Mouse (Mus musculus) embryonic fibroblast, embryonic 13.5 days (primary cell): Measurements from ENCODE around the gene Mphosph9. TPM values are rescaled to one million over a fixed set of nuclear protein-coding genes. Genes with fewer than 3 reads are reported as not detected.

Source experiments
- H3K27ac ChIP-seq: 2 replicates; pipeline ENCODE4 v1.5.1; 2012; ENCODE audit warnings: low read length, control low read depth, inconsistent platforms; ENCODE audit not compliant: insufficient read depth
- H3K4me1 ChIP-seq: 2 replicates; pipeline ENCODE4 v1.6.1; 2011; ENCODE audit warnings: low read length; ENCODE audit not compliant: control insufficient read depth, insufficient read depth
- H3K4me3 ChIP-seq: 2 replicates; pipeline ENCODE4 v1.5.1; 2011; ENCODE audit warnings: mild to moderate bottlenecking, control low read depth, low read length; ENCODE audit not compliant: insufficient read depth
- CTCF ChIP-seq: IDR thresholded peaks from 2 replicates; pipeline ENCODE4 v1.5.1; 2011; ENCODE audit warnings: mild to moderate bottlenecking, control low read depth, low read length, moderate library complexity, borderline replicate concordance; ENCODE audit not compliant: insufficient read depth
- POLR2A ChIP-seq: IDR thresholded peaks from 2 replicates; pipeline ENCODE4 v1.6.1; 2011; ENCODE audit warnings: low read depth, mild to moderate bottlenecking, control low read depth, low read length, moderate library complexity
- polyA plus RNA-seq: library from polyadenylated mRNA; stranded (reverse); fragments of >200 nt; gene quantifications from 2 replicates; pipeline ENCODE4 v1.2.4, GENCODE M21; 2011; ENCODE audit warnings: low read depth; ENCODE audit not compliant: missing spikeins, insufficient read length

Gene Mphosph9
- polyA plus RNA-seq, 1 experiment: 15.0 TPM

DNA sequence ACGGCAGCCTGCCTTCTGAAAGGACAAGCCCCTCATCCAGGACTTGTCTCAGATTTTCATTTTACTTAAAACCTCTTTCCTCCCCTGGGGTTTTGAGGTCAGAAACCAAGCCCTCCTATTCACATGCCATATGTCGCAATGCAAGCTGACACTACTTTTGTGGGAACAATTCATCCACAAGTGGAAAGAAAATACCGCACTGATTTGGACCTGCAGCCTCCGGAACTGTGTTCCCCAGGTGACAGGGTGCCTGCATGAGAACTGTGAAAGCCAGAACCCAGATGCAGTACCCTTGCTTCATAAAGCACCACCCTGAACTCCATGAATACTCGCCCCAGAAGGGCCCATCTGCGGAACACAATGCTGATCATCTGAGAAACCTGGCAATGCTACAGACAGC is 100.6 kb downstream of the Mphosph9 start:
- Histone ChIP-seq H3K4me3 (no peak overlapping the region), H3K27ac (no peak overlapping the region), H3K4me1 (peaks cover 5% of the 10 kb centered on the region)
- TF ChIP-seq POLR2A: no peak
- no peak for TF ChIP-seq CTCF

DNA sequence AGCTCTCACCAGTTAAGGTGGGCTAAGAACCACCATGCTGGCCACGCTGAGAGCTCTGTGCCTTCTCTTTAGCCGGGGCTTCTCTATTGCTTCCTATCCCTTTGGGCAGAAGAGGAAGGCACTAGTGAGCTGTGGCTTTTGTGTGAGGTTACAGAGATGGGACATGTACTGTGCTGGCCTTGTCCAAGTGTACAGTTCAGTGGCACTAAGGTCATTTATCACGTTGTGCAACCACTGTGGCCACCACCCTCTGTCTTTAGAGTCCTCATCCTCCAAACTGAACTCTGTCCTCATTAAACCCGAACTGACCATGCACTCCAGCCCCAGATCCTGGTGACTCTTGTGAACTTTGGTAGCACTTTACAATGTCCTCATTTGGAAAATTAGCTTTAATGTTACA is 101.3 kb downstream of the Mphosph9 start:
- peaks cover 12% of the 10 kb centered on the region for H3K4me1 ChIP-seq
- no peak overlapping the region for H3K27ac ChIP-seq
- no peak overlapping the region for H3K4me3 ChIP-seq
- TF ChIP-seq POLR2A (no peak), CTCF (no peak)

DNA sequence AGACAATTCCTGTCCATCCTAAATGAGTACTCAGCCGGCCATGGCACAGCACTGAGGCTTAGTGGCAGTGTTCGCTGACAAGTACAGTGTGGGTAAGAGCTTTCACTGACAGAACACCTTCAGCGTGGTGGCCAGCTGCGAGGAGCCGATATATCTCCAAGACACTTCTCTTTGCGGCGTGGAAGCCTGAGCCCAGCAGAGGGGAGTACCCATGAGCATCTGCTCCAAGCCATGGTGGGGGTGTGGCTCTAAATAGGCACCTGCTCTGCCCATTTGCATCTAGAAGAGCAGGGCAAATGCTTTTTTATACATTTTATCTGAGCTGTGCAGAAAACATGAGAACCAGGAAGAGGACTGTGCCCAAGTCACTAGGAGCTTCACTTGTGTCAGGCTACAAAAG is 101.9 kb downstream of the Mphosph9 start:
- TF ChIP-seq POLR2A (no peak), CTCF (no peak)

DNA sequence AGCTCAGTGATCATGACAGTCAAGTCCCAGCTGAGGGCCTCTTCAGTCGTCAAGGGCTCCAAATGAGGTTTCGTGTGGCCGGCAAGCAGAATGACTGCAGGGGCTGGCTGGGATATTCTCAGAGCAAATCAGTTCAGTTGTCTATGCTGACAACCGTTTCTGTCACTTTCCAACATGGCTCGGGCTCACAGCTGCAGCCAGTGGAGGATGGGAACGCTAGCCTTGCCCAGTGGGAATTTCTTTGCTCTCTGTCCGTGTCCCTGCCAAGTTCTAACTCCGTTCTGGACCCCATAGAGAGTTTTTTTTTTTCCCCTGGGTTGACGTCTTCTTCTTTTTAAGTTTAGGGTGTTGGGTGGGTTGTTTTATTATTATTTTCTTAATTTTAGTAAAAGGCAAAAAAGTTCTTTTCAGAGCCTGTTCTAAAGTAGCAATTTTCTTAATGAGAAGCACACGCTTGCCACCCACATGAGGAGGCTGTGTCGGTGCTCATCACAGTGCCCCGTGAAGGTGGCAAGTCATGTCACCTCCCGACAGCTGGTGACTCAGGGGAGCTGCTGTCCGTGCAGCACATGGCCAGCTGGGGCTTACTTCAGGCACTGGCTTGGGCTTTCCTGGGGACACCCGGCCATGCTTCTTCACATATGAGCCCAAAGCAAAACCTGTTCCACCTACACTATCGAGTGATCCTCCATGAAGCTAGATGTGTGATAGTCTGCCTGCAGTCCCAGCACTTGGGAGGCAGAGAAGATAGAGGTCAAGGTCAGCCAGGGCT is 103.3 kb downstream of the Mphosph9 start:
- Histone ChIP-seq H3K4me1 (peaks cover 21% of the 10 kb centered on the region), H3K27ac (no peak overlapping the region), H3K4me3 (no peak overlapping the region)
- TF ChIP-seq POLR2A (no peak), CTCF (no peak)

More for the DNA sequence above, 101.9 kb downstream of the Mphosph9 start:
- Histone ChIP-seq H3K27ac (no peak overlapping the region), H3K4me3 (no peak overlapping the region), H3K4me1 (peaks cover 16% of the 10 kb centered on the region)

DNA sequence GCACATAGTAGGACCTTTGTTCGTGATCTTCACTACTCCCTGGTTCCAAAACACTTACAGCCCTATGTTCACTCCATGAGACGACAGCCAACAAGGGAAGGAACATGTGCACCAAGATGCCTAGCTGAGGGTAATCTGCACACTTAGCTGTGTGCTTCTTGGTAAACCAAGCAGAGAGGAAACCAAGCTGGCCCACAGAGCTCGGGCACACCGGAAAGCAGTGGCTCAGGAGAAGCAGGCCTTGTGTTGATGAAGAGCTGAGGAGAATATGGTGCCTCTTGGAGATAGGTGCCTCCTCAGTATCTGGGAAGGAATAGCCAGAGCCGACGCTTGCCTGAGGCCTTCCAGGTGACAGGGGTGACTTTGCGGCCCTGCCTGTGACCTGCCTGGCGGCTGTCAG is 104.2 kb downstream of the Mphosph9 start:
- no peak overlapping the region for H3K4me3 ChIP-seq
- H3K27ac ChIP-seq: no peak overlapping the region
- TF ChIP-seq POLR2A (no peak), CTCF (no peak)
- H3K4me1 ChIP-seq: peaks cover 21% of the 10 kb centered on the region

DNA sequence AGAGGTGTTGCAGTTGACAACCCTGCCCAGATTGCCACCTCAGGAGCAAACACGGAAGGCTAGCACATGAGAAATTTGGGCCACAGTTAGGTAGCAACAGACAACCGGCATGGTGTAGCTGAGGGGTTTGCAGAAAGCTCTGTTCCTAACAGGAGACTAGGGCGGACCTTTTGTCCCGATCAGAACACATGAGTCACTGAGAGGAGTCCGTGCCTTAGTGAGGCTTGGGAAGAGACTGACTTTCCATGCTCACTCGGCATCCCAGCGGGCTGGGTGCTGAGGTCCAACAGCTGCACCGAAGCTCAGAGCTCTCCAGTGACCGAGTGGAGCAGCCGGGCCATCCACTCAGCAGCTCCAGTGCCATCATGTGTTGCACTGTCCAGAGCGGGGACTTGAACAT is 105.1 kb downstream of the Mphosph9 start:
- TF ChIP-seq CTCF (no peak), POLR2A (no peak)
- Histone ChIP-seq H3K4me3 (no peak overlapping the region), H3K27ac (no peak overlapping the region), H3K4me1 (peaks cover 21% of the 10 kb centered on the region)

DNA sequence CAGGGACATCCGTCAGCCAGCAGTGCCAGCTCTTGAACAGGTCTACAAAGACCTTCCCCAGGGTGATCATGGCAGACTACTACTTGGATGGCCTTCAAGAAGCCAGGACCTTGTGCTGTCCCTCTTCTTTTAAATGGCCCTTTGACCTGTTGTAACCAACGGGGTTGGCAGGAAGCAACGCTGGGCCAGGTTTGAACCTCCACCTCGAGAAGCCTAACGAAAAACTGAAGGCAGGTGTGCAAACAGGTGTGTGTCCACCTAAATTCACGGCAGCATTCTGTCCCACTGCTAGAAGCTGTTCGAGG is 106.1 kb downstream of the Mphosph9 start:
- Histone ChIP-seq H3K4me3 (no peak overlapping the region), H3K4me1 (peaks cover 21% of the 10 kb centered on the region), H3K27ac (no peak overlapping the region)
- no peak for TF ChIP-seq CTCF
- no peak for TF ChIP-seq POLR2A

DNA sequence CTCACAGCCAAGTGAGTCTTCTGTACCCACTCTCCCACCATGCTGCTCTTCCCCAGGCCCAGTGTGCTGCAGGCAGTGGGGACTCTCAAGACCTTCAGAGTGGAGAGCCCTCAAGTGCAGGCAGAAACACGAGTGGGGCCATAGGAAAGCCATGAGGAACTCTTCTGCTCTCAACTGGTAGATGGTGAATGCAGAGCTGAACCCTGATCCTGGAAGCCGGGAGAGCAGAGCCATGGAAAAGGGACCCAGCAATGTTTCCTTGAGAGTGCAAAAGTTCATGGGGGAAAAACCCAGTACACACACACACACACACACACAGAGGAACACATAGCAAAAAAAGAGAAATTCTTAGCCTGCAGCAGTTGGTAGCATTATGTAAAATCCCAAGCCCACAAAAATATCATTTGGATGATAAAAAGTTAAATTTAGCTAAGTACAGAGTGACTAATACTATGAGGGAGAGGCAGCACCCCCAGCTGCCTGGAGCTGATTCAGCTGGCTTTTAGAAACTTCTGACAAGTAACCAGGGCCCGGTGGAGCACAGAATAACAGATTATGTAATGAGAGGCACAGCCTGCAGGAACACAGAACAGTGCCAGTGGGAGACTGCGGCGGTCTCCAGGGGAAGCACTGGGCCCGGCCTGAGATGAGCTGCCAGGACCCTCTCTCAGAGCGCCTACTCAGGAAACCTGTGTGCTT is 106.6 kb downstream of the Mphosph9 start:
- H3K4me3 ChIP-seq: no peak overlapping the region
- peak overlapping the region; percentile 20; the same call in 1 of the 2 replicates for H3K27ac ChIP-seq
- no peak for TF ChIP-seq POLR2A
- no peak for TF ChIP-seq CTCF
- H3K4me1 ChIP-seq: peaks cover 21% of the 10 kb centered on the region

DNA sequence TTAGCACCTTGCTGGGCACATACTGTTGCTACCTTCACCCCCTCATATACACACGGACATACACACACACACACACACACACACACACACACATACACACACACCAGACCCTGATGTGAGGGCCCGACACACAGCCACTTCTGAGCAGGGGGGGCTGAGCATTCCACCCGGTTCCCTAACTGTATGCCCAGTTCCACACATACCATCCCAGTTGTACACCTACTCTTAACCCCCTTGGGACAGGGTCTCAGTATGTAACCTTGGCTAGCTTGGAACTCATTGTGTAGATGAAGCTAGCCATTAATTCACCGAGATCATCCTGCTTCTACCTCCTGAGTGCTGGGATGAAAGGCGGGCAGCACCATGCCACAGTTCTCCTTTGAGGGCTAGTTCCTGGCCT is 107.2 kb downstream of the Mphosph9 start:
- TF ChIP-seq POLR2A (no peak), CTCF (no peak)
- Histone ChIP-seq H3K27ac (peak overlapping the region; percentile 20; the same call in 1 of the 2 replicates), H3K4me1 (peaks cover 21% of the 10 kb centered on the region), H3K4me3 (no peak overlapping the region)

DNA sequence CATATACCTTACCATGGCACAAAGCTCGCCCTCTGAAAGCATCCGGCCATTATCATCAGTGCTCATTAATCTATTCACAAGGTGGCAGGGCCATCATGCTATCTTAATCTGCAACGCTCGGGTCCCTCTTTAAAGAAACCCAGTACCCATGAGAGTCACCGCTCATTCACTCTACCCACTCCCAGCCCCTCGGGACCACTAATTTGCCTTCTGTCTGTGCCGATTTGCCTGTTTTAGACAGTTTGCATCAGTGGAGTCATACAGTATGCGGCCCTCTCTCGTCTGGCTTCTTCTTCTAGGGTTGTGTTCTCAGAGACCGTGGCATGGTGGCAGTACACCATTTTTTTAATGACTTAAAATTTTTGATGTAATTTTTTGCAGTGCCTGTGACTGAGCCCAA is 108.3 kb downstream of the Mphosph9 start:
- H3K4me1 ChIP-seq: peaks cover 21% of the 10 kb centered on the region
- no peak overlapping the region for H3K4me3 ChIP-seq
- TF ChIP-seq POLR2A: no peak
- no peak for TF ChIP-seq CTCF
- no peak overlapping the region for H3K27ac ChIP-seq

DNA sequence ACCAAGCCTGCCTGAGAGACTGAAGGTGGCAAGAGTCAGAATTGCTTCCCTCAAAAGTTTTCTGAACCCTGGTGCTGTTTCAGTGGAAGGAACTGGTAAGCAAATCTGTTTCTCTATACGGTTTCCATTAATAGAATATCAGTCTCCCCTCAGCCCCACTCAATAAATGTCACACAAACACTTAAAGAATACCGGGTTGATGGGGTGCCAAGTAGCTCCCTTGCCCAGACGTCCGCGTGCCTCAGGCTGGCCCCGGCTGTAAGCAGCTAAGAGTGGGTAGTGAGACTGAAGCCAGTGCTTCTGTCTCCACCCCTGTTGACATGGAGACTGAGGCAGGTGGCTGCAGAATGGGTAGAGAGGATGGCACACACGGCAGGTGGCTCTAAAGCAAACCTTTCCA is 108.8 kb downstream of the Mphosph9 start:
- H3K4me3 ChIP-seq: no peak overlapping the region
- H3K4me1 ChIP-seq: peaks cover 21% of the 10 kb centered on the region
- H3K27ac ChIP-seq: no peak overlapping the region
- TF ChIP-seq POLR2A: no peak
- no peak for TF ChIP-seq CTCF
